Comparison of ENCODE assay signal across 15 mouse cellular contexts in the genomic region with DNA sequence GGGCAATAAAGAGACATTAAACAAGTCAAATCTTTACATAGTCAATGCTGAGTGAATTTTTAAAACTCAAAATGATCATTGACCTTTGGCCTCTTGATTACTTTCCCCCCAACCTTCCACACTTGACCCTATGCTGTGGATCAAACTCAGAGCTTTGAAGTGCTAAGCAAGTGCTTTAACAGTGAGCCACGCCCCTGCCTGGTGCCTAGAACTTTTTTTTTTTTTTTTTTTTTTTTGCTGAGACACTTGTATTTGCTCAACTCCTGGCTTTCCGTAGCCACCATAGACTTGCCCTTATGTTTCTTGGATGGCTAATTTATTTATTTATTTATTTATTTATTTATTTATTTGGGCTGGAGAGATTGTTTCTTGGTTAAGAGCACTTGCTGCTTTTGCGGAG. TPM values are rescaled to one million over a fixed set of nuclear protein-coding genes. Genes with fewer than 3 reads are reported as not detected.
DNase-seq lines count a peak whose midpoint lies in the region; TF ChIP-seq lines count a peak whose summit lies in the region.
"Had no signal": no experiment of that assay in that cellular context is flagged by ENCODE, and none has a peak within 500 bp of the region (broad histone marks: within the 10 kb centered on the region; RNA-seq: fewer than 3 reads in every experiment).

No protein-coding gene starts in this region.

- H3K4me1 ChIP-seq in ES-E14 (ENCODE audit: control insufficient read depth in 2 of 2, insufficient read depth in 2 of 2, low read length in 2 of 2, poor library complexity in 1 of 2) = peaks cover 3 to 5% of the 10 kb centered on the region in 2 experiments; a peak in 3 of 4 replicates
- H3K4me1 ChIP-seq in brown adipose tissue, adult 24 weeks (ENCODE audit: control insufficient read depth, insufficient read depth, insufficient read length, low read length) = peaks cover 14% of the 10 kb centered on the region; the same call in 1 of the 2 replicates
- H3K4me1 ChIP-seq: embryonic facial prominence, embryonic 12.5 days; heart, embryonic 12.5 days; hindbrain, embryonic 10.5 days had no signal

- H3K9ac ChIP-seq in ES-E14 (ENCODE audit: insufficient read depth, low read depth, low read length, poor library complexity, severe bottlenecking) = no peak overlapping the region
- H3K9ac ChIP-seq: embryonic facial prominence, embryonic 12.5 days; forebrain, embryonic 15.5 days; heart, embryonic 12.5 days; hindbrain, embryonic 14.5 days had no signal

- H3K27ac ChIP-seq in ES-E14 (ENCODE audit: insufficient read depth, low read depth, low read length, poor library complexity, severe bottlenecking) = no peak overlapping the region
- H3K27ac ChIP-seq in brown adipose tissue, adult 24 weeks (replicated peaks; ENCODE audit: low read depth, low read length) = peak overlapping the region; percentile 88
- H3K27ac ChIP-seq: embryonic facial prominence, embryonic 12.5 days; forebrain, embryonic 15.5 days; hindbrain, embryonic 10.5 days; hindbrain, embryonic 14.5 days had no signal

- H3K9me3 ChIP-seq in ES-E14 (ENCODE audit: control insufficient read depth, insufficient read depth, low read depth, low read length) = no peaks in the 10 kb centered on the region
- H3K9me3 ChIP-seq: embryonic facial prominence, embryonic 12.5 days; forebrain, embryonic 15.5 days; heart, embryonic 12.5 days; hindbrain, embryonic 10.5 days had no signal

- no peaks in the 10 kb centered on the region for H3K36me3 ChIP-seq in ES-E14 (ENCODE audit: control insufficient read depth, insufficient read depth, low read length, poor library complexity, severe bottlenecking)
- H3K36me3 ChIP-seq: forebrain, embryonic 15.5 days; heart, embryonic 12.5 days; hindbrain, embryonic 10.5 days had no signal

- H3K4me3 ChIP-seq in ES-E14 (ENCODE audit: insufficient read depth in 1 of 2, low read depth in 1 of 2, low read length in 2 of 2, poor library complexity in 1 of 2, severe bottlenecking in 1 of 2) = no peak overlapping the region
- no peak overlapping the region for H3K4me3 ChIP-seq in brown adipose tissue, adult 24 weeks (ENCODE audit: insufficient read depth, low read depth, low read length)
- H3K4me3 ChIP-seq: embryonic facial prominence, embryonic 12.5 days; forebrain, embryonic 15.5 days; heart, embryonic 12.5 days; hindbrain, embryonic 10.5 days had no signal

- peak; percentile 29 for DNase-seq in lung, postnatal 36 days
- DNase-seq in lung, postnatal 10 days = no peak
- peak; percentile 33 for DNase-seq in ES-E14 (ENCODE audit: low read depth, low spot score)
- DNase-seq in mesoderm, embryonic 11.5 days (ENCODE audit: low read depth, low spot score) = peak; percentile 21
- DNase-seq in gastrocnemius, postnatal 4 days (ENCODE audit: low spot score in 2 of 2) = no peak
- no peak for DNase-seq in right cerebral cortex, postnatal 14 days
- no peak for DNase-seq in kidney, adult 8-10 months
- DNase-seq: B cell, adult 2 months; cerebellum, adult 18-20 months had no signal

- in situ Hi-C loops in ES-E14 (cut with MboI; ENCODE audit: low sequenced_read_pairs in 2 of 2, unreplicated experiment in 2 of 2) = no loop called here

TF ChIP-seq in ES-E14, 5 proteins besides CTCF, POLR2A, EP300 and RAD21:
- TF ChIP-seq MAFK (IDR thresholded peaks at IDR 0.05; ENCODE audit: insufficient read depth, low read depth, low read length) = no peak
- no peak for TF ChIP-seq CHD2 (IDR thresholded peaks at IDR 0.05; ENCODE audit: low read depth, low read length)
- TF ChIP-seq ZNF384 (IDR thresholded peaks at IDR 0.05; ENCODE audit: low read depth, low read length) = peak; percentile 94
- TF ChIP-seq HCFC1 (IDR thresholded peaks at IDR 0.05; ENCODE audit: borderline replicate concordance, insufficient read depth, low read length) = no peak
- no peak for TF ChIP-seq ZC3H11A (IDR thresholded peaks at IDR 0.05; ENCODE audit: borderline replicate concordance, low read depth, low read length)

RNA-seq across cellular contexts. Expression of gene Ppp4r2, which starts 30.2 kb away (rescaled TPM):
- total RNA-seq in ES-E14 (2012; rRNA removed) = 66.8 and 75.3 TPM in 2 replicates
- 66.1 and 82.8 TPM in 2 replicates for polyA plus RNA-seq in brown adipose tissue, adult 24 weeks (2012; ENCODE audit: insufficient read depth, insufficient read length, missing spikeins)
- 10 to 100 TPM; 71.7 to 79.0 TPM for total RNA-seq in gastrocnemius, postnatal 4 days (2021)

Comparison
In these comparisons a context has a peak if more than half of its experiments do, and no peak if none do; other contexts are left out.
1. DNase-seq: peak in lung, postnatal 36 days (single experiment), ES-E14 (single experiment) and mesoderm, embryonic 11.5 days (single experiment); none in lung, postnatal 10 days (single experiment), gastrocnemius, postnatal 4 days (0 of 2), right cerebral cortex, postnatal 14 days (single experiment) and kidney, adult 8-10 months (0 of 2).